Mouse (Mus musculus): ENCODE results near the gene Adgrg5. TPM values are rescaled to one million over a fixed set of nuclear protein-coding genes. Genes with fewer than 3 reads are reported as not detected.
A peak's percentile ranks its signal among the peaks of the same experiment; 100 is the strongest.

The Adgrg5 gene
- 1.6 and 2.8 TPM in 2 replicates for polyA plus RNA-seq (2015; fragmentation: Nextera tagmentation; extraction: Ambion mirVana)

- peaks cover 9% of the 10 kb centered on the region for H3K4me1 ChIP-seq (ENCODE audit: control insufficient read depth, insufficient read depth, low read length)
- WGBS: 57% methylated on average over 8 of the region's 8 CpGs
- no peak within 1 kb of the TSS for H3K4me3 ChIP-seq (ENCODE audit: low read length)
- H3K36me3 ChIP-seq (ENCODE audit: control insufficient read depth, insufficient read depth, low read length): no peaks in the 10 kb centered on the region
- no peak within 1 kb of the TSS for H3K9ac ChIP-seq (ENCODE audit: low read depth, low read length)
- no peak for ATAC-seq
- no peak within 1 kb of the TSS for H3K4me2 ChIP-seq (ENCODE audit: low read depth, low read length)
- no peak within 1 kb of the TSS for H3K27ac ChIP-seq (ENCODE audit: low read length)
- H3K9me3 ChIP-seq (ENCODE audit: control insufficient read depth, low read length): no peaks in the 10 kb centered on the region
- no peaks in the 10 kb centered on the region for H3K27me3 ChIP-seq (replicated peaks; ENCODE audit: control insufficient read depth, insufficient read depth, low read length)
Measured at GRCm38 (mm10) chr8:94923405-94923804, at the start of gene Adgrg5. Gene Adgrg5 (plus strand): TSS chr8:94923694.

- peak overlapping the region; percentile 13; the same call in 1 of the 2 replicates for H3K27ac ChIP-seq (ENCODE audit: low read length)
- peaks cover 53% of the 10 kb centered on the region for H3K4me1 ChIP-seq (ENCODE audit: control insufficient read depth, insufficient read depth, low read length)
- H3K4me3 ChIP-seq (ENCODE audit: low read length): peak overlapping the region; percentile 75
- no peaks in the 10 kb centered on the region for H3K27me3 ChIP-seq (replicated peaks; ENCODE audit: control insufficient read depth, insufficient read depth, low read length)
- no peak; the same call in 1 of the 2 replicates for ATAC-seq
- H3K9ac ChIP-seq (ENCODE audit: low read depth, low read length): peak overlapping the region; percentile 83
- peak overlapping the region; percentile 88 for H3K4me2 ChIP-seq (ENCODE audit: low read depth, low read length)
- WGBS: 11% methylated on average over 6 of the region's 6 CpGs
- no peaks in the 10 kb centered on the region for H3K9me3 ChIP-seq (ENCODE audit: control insufficient read depth, low read length)
- H3K36me3 ChIP-seq (ENCODE audit: control insufficient read depth, insufficient read depth, low read length): no peaks in the 10 kb centered on the region
Measured at GRCm38 (mm10) chr8:94874358-94874757, 49.1 kb upstream of the Adgrg5 start.

- Histone ChIP-seq H3K27me3 (replicated peaks; ENCODE audit: control insufficient read depth, insufficient read depth, low read length) (no peaks in the 10 kb centered on the region), H3K27ac (ENCODE audit: low read length) (peak overlapping the region; percentile 89), H3K4me1 (ENCODE audit: control insufficient read depth, insufficient read depth, low read length) (peaks cover 44% of the 10 kb centered on the region), H3K4me2 (ENCODE audit: low read depth, low read length) (peak overlapping the region; percentile 88), H3K36me3 (ENCODE audit: control insufficient read depth, insufficient read depth, low read length) (no peaks in the 10 kb centered on the region), H3K9ac (ENCODE audit: low read depth, low read length) (peak overlapping the region; percentile 83), H3K9me3 (ENCODE audit: control insufficient read depth, low read length) (no peaks in the 10 kb centered on the region), H3K4me3 (ENCODE audit: low read length) (peak overlapping the region; percentile 75)
- 14% methylated on average over 17 of the region's 17 CpGs for WGBS
- no peak for ATAC-seq
Measured at GRCm38 (mm10) chr8:94875096-94875870, 48.2 kb upstream of the Adgrg5 start.

GRCm38 (mm10) chr8:94875871-94876150 lies 47.7 kb upstream of the Adgrg5 start:
- no peak; the same call in 1 of the 2 replicates for ATAC-seq
- H3K36me3 ChIP-seq (ENCODE audit: control insufficient read depth, insufficient read depth, low read length): no peaks in the 10 kb centered on the region
- H3K4me1 ChIP-seq (ENCODE audit: control insufficient read depth, insufficient read depth, low read length): peaks cover 39% of the 10 kb centered on the region
- WGBS: 0% methylated on average over 14 of the region's 20 CpGs
- no peaks in the 10 kb centered on the region for H3K27me3 ChIP-seq (replicated peaks; ENCODE audit: control insufficient read depth, insufficient read depth, low read length)
- H3K27ac ChIP-seq (ENCODE audit: low read length): peak overlapping the region; percentile 89
- peak overlapping the region; percentile 83 for H3K9ac ChIP-seq (ENCODE audit: low read depth, low read length)
- H3K9me3 ChIP-seq (ENCODE audit: control insufficient read depth, low read length): no peaks in the 10 kb centered on the region
- peak overlapping the region; percentile 88 for H3K4me2 ChIP-seq (ENCODE audit: low read depth, low read length)
- peak overlapping the region; percentile 75 for H3K4me3 ChIP-seq (ENCODE audit: low read length)

- peak within 1 kb of the TSS; percentile 83 for H3K9ac ChIP-seq (ENCODE audit: low read depth, low read length)
- H3K9me3 ChIP-seq (ENCODE audit: control insufficient read depth, low read length): no peaks in the 10 kb centered on the region
- ATAC-seq: peak; percentile 67
- peak within 1 kb of the TSS; percentile 75 for H3K4me3 ChIP-seq (ENCODE audit: low read length)
- H3K27ac ChIP-seq (ENCODE audit: low read length): peak within 1 kb of the TSS; percentile 89
- peak within 1 kb of the TSS; percentile 88 for H3K4me2 ChIP-seq (ENCODE audit: low read depth, low read length)
- H3K4me1 ChIP-seq (ENCODE audit: control insufficient read depth, insufficient read depth, low read length): peaks cover 38% of the 10 kb centered on the region
- H3K27me3 ChIP-seq (replicated peaks; ENCODE audit: control insufficient read depth, insufficient read depth, low read length): no peaks in the 10 kb centered on the region
- 3% methylated on average over 29 of the region's 37 CpGs for WGBS
- no peaks in the 10 kb centered on the region for H3K36me3 ChIP-seq (ENCODE audit: control insufficient read depth, insufficient read depth, low read length)
Measured at GRCm38 (mm10) chr8:94876197-94876730, 47.2 kb upstream of the Adgrg5 start, which contains the start of gene Dok4. Gene Dok4 (minus strand): TSS chr8:94876330.

- Histone ChIP-seq H3K27ac (ENCODE audit: low read length) (peak overlapping the region; percentile 57; the same call in 1 of the 2 replicates), H3K36me3 (ENCODE audit: control insufficient read depth, insufficient read depth, low read length) (no peaks in the 10 kb centered on the region), H3K4me2 (ENCODE audit: low read depth, low read length) (peak overlapping the region; percentile 88), H3K27me3 (replicated peaks; ENCODE audit: control insufficient read depth, insufficient read depth, low read length) (no peaks in the 10 kb centered on the region), H3K9me3 (ENCODE audit: control insufficient read depth, low read length) (no peaks in the 10 kb centered on the region), H3K9ac (ENCODE audit: low read depth, low read length) (0 out of 2 replicates have a peak overlapping the region, but pooled peaks have one; percentile 83), H3K4me1 (ENCODE audit: control insufficient read depth, insufficient read depth, low read length) (peaks cover 33% of the 10 kb centered on the region), H3K4me3 (ENCODE audit: low read length) (no peak overlapping the region)
- WGBS: 47% methylated on average over 3 of the region's 3 CpGs
- ATAC-seq: no peak
Measured at GRCm38 (mm10) chr8:94876820-94877219, 46.7 kb upstream of the Adgrg5 start.

GRCm38 (mm10) chr8:94880742-94881141 lies 42.8 kb upstream of the Adgrg5 start:
- Histone ChIP-seq H3K9me3 (ENCODE audit: control insufficient read depth, low read length) (no peaks in the 10 kb centered on the region), H3K4me2 (ENCODE audit: low read depth, low read length) (no peak overlapping the region), H3K27me3 (replicated peaks; ENCODE audit: control insufficient read depth, insufficient read depth, low read length) (no peaks in the 10 kb centered on the region), H3K27ac (ENCODE audit: low read length) (no peak overlapping the region), H3K36me3 (ENCODE audit: control insufficient read depth, insufficient read depth, low read length) (no peaks in the 10 kb centered on the region), H3K9ac (ENCODE audit: low read depth, low read length) (no peak overlapping the region), H3K4me3 (ENCODE audit: low read length) (no peak overlapping the region), H3K4me1 (ENCODE audit: control insufficient read depth, insufficient read depth, low read length) (peaks cover 6% of the 10 kb centered on the region)
- 61% methylated on average over 4 of the region's 4 CpGs for WGBS
- ATAC-seq: no peak

GRCm38 (mm10) chr8:94888383-94889036 lies 35.0 kb upstream of the Adgrg5 start:
- Histone ChIP-seq H3K27me3 (replicated peaks; ENCODE audit: control insufficient read depth, insufficient read depth, low read length) (no peaks in the 10 kb centered on the region), H3K4me1 (ENCODE audit: control insufficient read depth, insufficient read depth, low read length) (no peaks in the 10 kb centered on the region), H3K36me3 (ENCODE audit: control insufficient read depth, insufficient read depth, low read length) (no peaks in the 10 kb centered on the region), H3K9ac (ENCODE audit: low read depth, low read length) (no peak overlapping the region), H3K27ac (ENCODE audit: low read length) (no peak overlapping the region), H3K9me3 (ENCODE audit: control insufficient read depth, low read length) (no peaks in the 10 kb centered on the region), H3K4me2 (ENCODE audit: low read depth, low read length) (peak overlapping the region; percentile 2; the same call in 1 of the 2 replicates), H3K4me3 (ENCODE audit: low read length) (no peak overlapping the region)
- ATAC-seq: no peak
- 26% methylated on average over 14 of the region's 14 CpGs for WGBS

- Histone ChIP-seq H3K36me3 (ENCODE audit: control insufficient read depth, insufficient read depth, low read length) (no peaks in the 10 kb centered on the region), H3K9ac (ENCODE audit: low read depth, low read length) (no peak overlapping the region), H3K27me3 (replicated peaks; ENCODE audit: control insufficient read depth, insufficient read depth, low read length) (no peaks in the 10 kb centered on the region), H3K9me3 (ENCODE audit: control insufficient read depth, low read length) (no peaks in the 10 kb centered on the region), H3K4me3 (ENCODE audit: low read length) (no peak overlapping the region), H3K4me2 (ENCODE audit: low read depth, low read length) (no peak overlapping the region), H3K4me1 (ENCODE audit: control insufficient read depth, insufficient read depth, low read length) (peaks cover 4% of the 10 kb centered on the region; the same call in 1 of the 2 replicates), H3K27ac (ENCODE audit: low read length) (no peak overlapping the region)
- WGBS: 34% methylated on average over 2 of the region's 2 CpGs
- ATAC-seq: peak; percentile 30
Measured at GRCm38 (mm10) chr8:94892917-94893316, 30.6 kb upstream of the Adgrg5 start.

Measured in intestine, embryonic 16.5 days (tissue).